Mouse (Mus musculus) gastrocnemius, postnatal 14 days (tissue): ENCODE measurements at regions not wholly inside any gene's neighbourhood (a gene's known extent, or its start where the extent isn't known, plus 50 kb on each side); places are given as distances from the start of the nearest gene placed in this dataset.
"Not testable (repeated sequence)": the region's sequence is repeated elsewhere in the genome, so short reads cannot be mapped to it uniquely, and the experiment has no call there.

Experiments
- DNase-seq: peaks from one replicate; pipeline ENCODE4 v3.0.0; 2021; ENCODE audit warnings: mixed read lengths
- intact Hi-C: fragments of 180-260 bp; cut with DNase I; formaldehyde crosslinking; loops from one replicate; pipeline ENCODE4 v1.15.1; 2025; ENCODE audit warnings: low total_unique reads

GRCm38 (mm10) chr6:95058017-95058416 lies 59.0 kb upstream of the Kbtbd8 start:
- no peak for DNase-seq
- intact Hi-C loops = no loop called here

DNA sequence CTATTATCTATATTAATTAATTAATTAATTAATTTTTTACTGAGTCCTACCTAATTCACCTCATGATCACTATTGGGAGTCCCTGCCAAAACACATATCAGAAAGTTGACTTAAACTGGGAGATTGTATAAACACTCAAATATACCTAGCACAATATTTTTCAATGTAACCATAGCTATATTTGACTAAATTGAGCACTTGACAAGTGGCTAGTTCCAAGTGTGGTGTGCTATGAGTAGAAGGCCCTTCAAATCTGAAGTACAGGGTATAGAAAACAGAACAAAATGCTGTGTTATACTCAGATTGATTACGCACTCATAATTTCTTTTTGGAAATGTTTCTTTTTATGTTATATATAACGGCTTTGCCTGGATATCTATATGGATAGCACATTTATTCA lies 60.8 kb upstream of the Kbtbd8 start:
- DNase-seq = no peak
- intact Hi-C loops = no loop called here

DNA sequence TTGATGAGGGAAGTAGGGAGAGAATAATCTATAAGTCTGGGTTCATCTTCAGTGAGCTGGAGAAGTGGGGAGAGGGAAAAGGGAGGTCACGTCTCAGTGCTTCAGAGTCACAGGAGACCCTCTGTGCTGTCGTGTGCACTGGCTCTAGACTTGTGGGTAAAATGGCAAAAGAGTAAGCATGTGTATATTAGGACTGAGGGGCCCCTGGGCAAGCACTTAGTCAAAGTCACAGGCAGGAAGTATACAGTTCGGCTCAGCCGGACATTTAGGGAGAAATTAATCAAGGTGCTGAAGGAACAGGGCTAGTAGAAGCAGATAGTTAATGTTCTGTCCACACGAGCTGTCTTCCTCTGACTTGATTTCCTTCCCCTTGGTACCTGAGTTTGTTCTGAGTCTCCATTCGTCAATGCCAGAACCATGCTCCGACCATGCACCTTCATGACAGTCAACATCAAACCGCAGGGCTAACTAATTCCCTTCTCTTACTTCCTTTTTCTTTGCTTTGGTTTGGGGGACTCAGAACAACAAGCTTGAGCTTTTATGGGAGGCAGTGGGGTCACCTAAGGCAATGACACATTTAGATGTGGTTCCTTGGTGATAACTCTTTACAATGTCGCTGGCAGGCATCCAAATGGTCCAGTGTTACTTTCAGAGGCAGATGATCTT lies 63.2 kb upstream of the Kbtbd8 start:
- intact Hi-C loops = no loop called here
- no peak for DNase-seq

- intact Hi-C loops, DNase-seq: not testable (repeated sequence)
Measured at GRCm38 (mm10) chr6:95041351-95041750, 75.7 kb upstream of the Kbtbd8 start.

DNA sequence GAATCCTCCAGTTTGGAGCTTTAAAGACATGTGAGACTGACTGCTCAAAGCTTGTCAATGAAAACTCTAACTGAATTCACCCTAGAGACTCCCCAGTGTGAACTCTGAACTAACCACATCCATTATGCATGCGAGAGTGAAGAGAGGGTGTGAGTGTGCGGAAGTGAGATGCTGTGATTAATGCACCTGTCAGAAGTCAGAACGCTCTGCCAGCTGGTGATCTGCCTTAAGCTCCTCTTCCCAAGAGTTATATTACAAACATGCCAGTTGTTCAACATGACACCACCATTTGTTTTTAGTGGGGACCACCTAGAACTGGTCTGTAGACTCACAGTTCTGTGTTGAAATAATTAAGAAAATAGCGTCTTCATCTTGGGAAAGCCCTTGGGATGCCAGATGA lies 92.8 kb upstream of the Kbtbd8 start:
- intact Hi-C loops = no loop called here
- DNase-seq = no peak

DNA sequence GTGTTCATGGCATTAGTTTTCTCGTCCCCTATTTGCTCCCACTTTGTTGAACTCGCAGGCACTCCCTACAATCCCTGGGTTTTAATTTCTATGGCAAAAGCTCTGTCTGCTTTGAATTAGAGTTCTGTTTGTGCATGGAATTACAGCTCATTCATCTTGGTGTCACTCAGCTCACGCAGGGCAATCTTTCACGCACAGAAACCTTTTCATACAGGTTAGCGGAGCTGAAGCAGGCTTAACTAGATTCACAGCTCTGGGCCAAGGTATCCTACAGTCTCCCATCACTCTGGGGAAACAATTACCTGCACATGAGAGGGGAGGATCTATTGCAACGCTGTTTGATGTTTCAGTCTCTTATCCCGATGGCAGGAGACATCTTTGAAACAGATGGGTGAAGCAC lies 95.3 kb upstream of the Kbtbd8 start:
- no peak for DNase-seq
- intact Hi-C loops = no loop called here

DNA sequence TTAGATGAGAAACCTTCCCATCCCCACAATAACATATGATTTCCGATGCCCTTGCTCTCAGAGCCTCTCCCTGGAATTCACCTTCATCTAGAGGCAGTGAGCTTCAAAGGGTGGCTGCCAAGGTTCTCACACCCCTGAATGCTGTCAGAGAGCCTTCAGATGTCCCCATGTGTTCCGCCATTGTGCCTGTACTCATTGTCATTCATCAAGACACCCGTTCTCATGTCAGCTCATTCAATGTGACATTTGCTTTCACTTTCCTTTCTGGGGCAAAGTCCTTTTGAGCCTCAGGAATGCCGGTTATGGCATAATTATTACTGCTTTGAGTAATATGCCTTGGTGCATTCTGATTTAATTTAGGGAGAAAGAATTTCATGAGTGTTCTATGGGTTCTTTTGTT lies 99.1 kb upstream of the Kbtbd8 start:
- intact Hi-C loops = no loop called here
- DNase-seq = no peak

DNA sequence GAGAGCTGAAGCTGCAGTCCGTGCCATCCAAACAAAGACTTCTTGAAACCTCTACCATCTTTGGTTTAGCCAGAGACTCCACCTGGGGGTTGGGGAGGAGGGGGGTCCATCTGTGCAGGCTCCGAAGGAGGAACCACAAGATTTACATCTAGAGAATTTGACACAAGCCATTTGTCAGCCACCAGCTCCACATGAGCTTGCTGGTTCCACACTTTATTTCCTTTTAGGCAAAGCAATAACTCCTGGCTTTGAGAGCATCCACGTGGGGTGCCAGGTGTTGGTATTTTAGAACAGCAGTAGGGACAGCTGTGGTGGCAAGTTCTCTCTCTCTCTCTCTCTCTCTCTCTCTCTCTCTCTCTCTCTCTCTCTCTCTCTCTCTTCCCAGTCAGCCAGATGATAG lies 99.6 kb upstream of the Kbtbd8 start:
- no peak for DNase-seq
- intact Hi-C loops = no loop called here

GRCm38 (mm10) chr6:95013096-95013495 lies 103.9 kb upstream of the Kbtbd8 start:
- no peak for DNase-seq
- intact Hi-C loops = no loop called here

- intact Hi-C loops = no loop called here
- DNase-seq = no peak
Measured at GRCm38 (mm10) chr6:95006485-95006884, 110.6 kb upstream of the Kbtbd8 start.

- intact Hi-C loops = no loop called here
Measured at GRCm38 (mm10) chr6:95003716-95004115, 113.3 kb upstream of the Kbtbd8 start.

GRCm38 (mm10) chr6:94999562-94999961 lies 117.5 kb upstream of the Kbtbd8 start:
- intact Hi-C loops = no loop called here
- no peak for DNase-seq

More at GRCm38 (mm10) chr6:95003716-95004115, 113.3 kb upstream of the Kbtbd8 start:
- DNase-seq = no peak

DNA sequence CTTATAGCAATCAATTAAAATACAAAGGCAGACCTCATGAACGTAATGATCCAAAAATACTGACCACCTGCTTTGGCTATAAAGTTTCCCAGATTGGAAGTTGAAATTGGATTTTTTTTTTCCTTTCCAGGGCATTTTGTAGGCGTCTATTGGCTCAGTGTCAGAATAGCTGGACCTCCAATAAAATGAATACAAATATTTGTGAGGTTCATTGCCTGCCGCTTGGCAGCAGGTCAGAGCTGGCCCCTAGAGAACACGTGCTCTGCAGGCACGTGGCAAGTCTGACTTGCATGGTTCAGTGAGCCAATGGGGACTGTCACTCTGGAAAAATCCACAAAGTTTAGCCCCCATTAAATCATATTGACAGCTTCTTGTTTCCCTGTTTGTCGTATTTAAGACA lies 118.0 kb upstream of the Kbtbd8 start:
- intact Hi-C loops = no loop called here
- DNase-seq = no peak

GRCm38 (mm10) chr6:94998371-94998770 lies 118.7 kb upstream of the Kbtbd8 start:
- intact Hi-C loops = no loop called here
- DNase-seq = no peak

DNA sequence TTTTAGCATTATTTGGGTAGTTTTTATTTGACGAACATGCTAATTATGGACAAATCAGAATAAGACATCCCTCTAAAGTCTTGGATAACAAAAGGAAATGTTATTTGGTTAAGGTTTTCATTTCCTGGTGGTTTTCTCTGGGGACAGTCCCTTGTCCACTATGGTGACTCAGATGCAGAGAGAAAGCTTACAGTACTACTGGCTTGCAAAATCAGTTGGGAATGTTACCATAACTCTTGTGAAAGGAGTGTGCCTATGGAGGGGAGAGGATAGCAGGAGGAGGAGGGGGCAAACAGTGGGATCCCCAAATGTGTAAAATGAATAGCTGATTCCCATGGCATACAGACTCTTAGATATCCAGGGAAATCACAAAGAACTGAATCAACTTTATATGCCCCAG lies 122.7 kb upstream of the Kbtbd8 start:
- no peak for DNase-seq
- intact Hi-C loops = no loop called here

GRCm38 (mm10) chr6:94987427-94987826 lies 129.6 kb upstream of the Kbtbd8 start:
- intact Hi-C loops = loop anchor here (5.0 kb wide), 1 partner anchor 445 kb away; no protein-coding TSS in a partner anchor
- DNase-seq = no peak

- intact Hi-C loops = loop anchor here (5.0 kb wide), 1 partner anchor 444 kb away; no protein-coding TSS in a partner anchor
- no peak for DNase-seq
Measured at GRCm38 (mm10) chr6:94986346-94986745, 130.7 kb upstream of the Kbtbd8 start.

DNA sequence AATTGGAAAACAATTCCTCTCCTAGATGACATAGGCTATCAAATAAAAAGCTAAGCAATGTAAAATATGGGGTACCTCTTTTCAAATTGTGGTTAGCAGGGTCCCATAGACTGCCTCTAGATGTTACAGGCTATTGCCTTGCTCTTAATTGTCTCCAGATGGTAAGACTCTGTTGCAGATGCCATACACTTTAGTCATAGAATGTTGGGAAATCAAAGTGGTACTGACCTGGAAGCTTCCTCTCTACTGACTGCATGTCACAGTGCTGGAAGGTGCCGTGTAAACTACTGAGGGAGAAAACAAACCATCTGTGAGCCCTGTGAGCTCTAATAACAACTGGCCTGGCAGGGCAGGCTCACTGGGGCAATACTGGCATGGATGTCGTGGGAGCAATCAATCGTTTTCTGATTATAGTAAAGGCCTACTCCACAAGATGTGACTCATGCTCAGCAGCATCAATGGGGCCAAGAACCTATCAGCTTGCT lies 132.6 kb upstream of the Kbtbd8 start:
- intact Hi-C loops = no loop called here

GRCm38 (mm10) chr6:94968683-94969082 lies 148.4 kb upstream of the Kbtbd8 start:
- DNase-seq = no peak
- intact Hi-C loops = loop anchor here (5.0 kb wide), 1 partner anchor 346 kb away; no protein-coding TSS in a partner anchor

More for the DNA sequence above, 132.6 kb upstream of the Kbtbd8 start:
- DNase-seq = no peak

GRCm38 (mm10) chr6:94966962-94967361 lies 150.1 kb upstream of the Kbtbd8 start:
- no peak for DNase-seq
- intact Hi-C loops = loop anchor here (5.0 kb wide), 1 partner anchor 345 kb away; no protein-coding TSS in a partner anchor

DNA sequence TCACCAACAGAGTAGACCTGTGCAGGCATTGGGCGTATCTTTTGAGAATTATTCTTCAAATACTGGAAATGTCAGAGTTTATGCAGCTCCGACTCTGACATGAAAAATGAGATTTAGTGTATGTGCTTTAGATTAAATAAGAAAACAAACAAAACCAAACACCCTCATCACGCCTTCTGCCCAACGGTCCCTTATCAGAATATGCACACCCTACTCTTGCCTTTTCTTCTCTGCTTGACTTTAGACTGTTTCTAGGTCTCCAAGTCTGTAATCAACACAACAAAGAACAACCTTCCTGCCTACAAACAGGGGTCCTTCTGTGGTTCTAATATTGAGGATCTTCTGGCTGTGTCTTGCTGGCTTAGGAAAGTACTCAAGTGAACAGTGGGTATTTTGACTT lies 153.8 kb upstream of the Kbtbd8 start:
- intact Hi-C loops = loop anchor here (5.0 kb wide), 1 partner anchor 416 kb away; no protein-coding TSS in a partner anchor
- no peak for DNase-seq
